Mouse (Mus musculus): ENCODE measurements around the gene Cox8b. TPM values are rescaled to one million over a fixed set of nuclear protein-coding genes. Genes with fewer than 3 reads are reported as not detected.

Cox8b gene
- total RNA-seq (2021): 1,000 to 10,000 TPM; 1,771 to 1,883 TPM

- intact Hi-C loops (cut with DNase I): no loop called here
- DNase-seq: peak; percentile 78 to 81
Measured at GRCm38 (mm10) chr7:140900220-140900619, at the start of gene Cox8b. TSS of gene Cox8b (minus strand) at chr7:140900446.

GRCm38 (mm10) chr7:140949255-140949654 is 49.0 kb upstream of the Cox8b start:
- DNase-seq: no peak
- intact Hi-C loops (cut with DNase I): loop anchor here (5.0 kb wide), 1 partner anchor 243 kb away; the partner anchor contains the start of genes Hras and Lrrc56

DNA sequence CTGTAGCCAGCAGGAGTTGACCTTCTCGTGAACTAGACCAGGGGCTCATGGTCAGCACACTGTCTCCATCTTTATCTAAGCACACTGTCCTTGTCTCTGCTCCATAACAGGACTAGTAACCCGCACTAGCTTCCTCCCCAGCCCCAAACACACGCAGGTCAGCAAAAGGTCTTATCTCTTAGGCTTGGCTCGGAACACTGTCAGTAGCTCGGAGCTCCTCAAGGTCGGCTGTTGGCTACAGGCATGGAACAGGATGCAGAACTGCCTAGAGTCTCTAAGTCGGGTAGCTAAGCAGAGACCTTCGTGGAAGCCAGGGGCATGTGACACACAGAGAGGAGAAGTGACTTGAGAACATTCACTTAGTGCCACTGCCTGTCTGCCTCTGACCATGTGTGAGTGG is 47.9 kb upstream of the Cox8b start:
- DNase-seq: peak in 1 of 2 experiments; percentile 40
- intact Hi-C loops (cut with DNase I): loop anchor here (5.0 kb wide), 1 partner anchor 244 kb away; the partner anchor contains the start of genes Hras and Lrrc56

- intact Hi-C loops (cut with DNase I): loop anchor here (5.0 kb wide), 1 partner anchor 245 kb away; the partner anchor contains the start of genes Hras and Lrrc56
Measured at GRCm38 (mm10) chr7:140946980-140947379, 46.7 kb upstream of the Cox8b start.

GRCm38 (mm10) chr7:140946311-140946710 is 46.1 kb upstream of the Cox8b start:
- peak in 1 of 2 experiments; percentile 7 for DNase-seq

More at GRCm38 (mm10) chr7:140946980-140947379, 46.7 kb upstream of the Cox8b start:
- DNase-seq: peak in 1 of 2 experiments; percentile 47

GRCm38 (mm10) chr7:140945247-140945646 is 45.0 kb upstream of the Cox8b start:
- intact Hi-C loops (cut with DNase I): loop anchor here (5.0 kb wide), 1 partner anchor 247 kb away; the partner anchor contains the start of genes Hras and Lrrc56
- no peak for DNase-seq

More at GRCm38 (mm10) chr7:140946311-140946710, 46.1 kb upstream of the Cox8b start:
- intact Hi-C loops (cut with DNase I): loop anchor here (5.0 kb wide), 1 partner anchor 246 kb away; the partner anchor contains the start of genes Hras and Lrrc56

DNA sequence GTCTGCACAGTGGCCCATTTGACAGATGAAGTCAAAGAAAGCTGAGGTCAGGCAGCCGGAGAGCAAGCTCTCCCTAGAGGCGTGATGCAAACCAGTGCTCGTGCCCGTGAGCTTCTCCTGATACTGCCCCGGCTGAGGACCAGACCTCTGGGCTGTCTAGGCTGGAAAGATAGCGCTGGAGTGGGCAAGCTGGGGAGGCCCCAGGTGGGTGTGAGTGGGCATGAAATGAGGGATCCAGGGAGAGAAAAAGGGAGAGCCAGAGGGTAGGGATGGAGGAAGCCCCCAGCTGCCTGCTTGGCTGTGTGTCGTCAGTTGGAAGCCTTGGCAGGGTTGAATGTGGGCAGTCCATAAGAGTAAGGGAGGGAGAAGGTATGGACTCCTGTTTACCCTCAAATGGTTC is 44.0 kb upstream of the Cox8b start:
- no peak for DNase-seq
- intact Hi-C loops (cut with DNase I): no loop called here

DNA sequence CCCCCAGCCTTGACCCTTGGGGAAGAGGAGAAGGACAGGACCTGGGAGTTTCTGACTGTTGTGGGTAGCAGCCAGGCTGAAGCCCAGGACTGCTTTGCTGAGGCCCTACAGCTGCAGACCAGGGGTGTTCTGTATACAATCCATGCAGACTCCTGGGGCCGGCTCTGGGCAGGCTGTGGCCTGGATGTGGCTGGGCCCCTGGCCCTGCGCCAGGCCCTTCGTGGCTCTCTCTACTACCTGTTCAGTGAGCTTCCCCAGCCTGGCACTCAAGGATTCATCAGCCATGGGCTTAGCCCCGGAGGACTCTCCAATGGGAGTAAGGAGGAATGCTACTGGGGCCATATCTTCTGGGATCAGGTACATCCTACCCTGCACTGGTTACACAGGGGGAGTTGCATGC is 43.1 kb upstream of the Cox8b start:
- DNase-seq: peak in 1 of 2 experiments; percentile 16
- intact Hi-C loops (cut with DNase I): no loop called here

GRCm38 (mm10) chr7:140942811-140943210 is 42.6 kb upstream of the Cox8b start:
- intact Hi-C loops (cut with DNase I): no loop called here

GRCm38 (mm10) chr7:140942341-140942740 is 42.1 kb upstream of the Cox8b start:
- intact Hi-C loops (cut with DNase I): no loop called here

More at GRCm38 (mm10) chr7:140942811-140943210, 42.6 kb upstream of the Cox8b start:
- DNase-seq: peak in 1 of 2 experiments; percentile 16

GRCm38 (mm10) chr7:140941222-140942051 is 41.2 kb upstream of the Cox8b start, which contains the start of gene Pgghg:
TSS of gene Pgghg (plus strand) at chr7:140941391.
- peak; percentile 90 to 91 for DNase-seq
- intact Hi-C loops (cut with DNase I): loop anchor here (1.0 to 2.0 kb wide), 3 partner anchors 14 to 68 kb away; partner anchors contain the start of genes Gm45717 and Ifitm2

More at GRCm38 (mm10) chr7:140942341-140942740, 42.1 kb upstream of the Cox8b start:
- DNase-seq: peak in 1 of 2 experiments; percentile 50

- intact Hi-C loops (cut with DNase I): loop anchor here (2.0 kb wide), 1 partner anchor 31 kb away; no protein-coding TSS in a partner anchor
- DNase-seq: peak in 1 of 2 experiments; percentile 41
Measured at GRCm38 (mm10) chr7:140939669-140940171, 39.5 kb upstream of the Cox8b start.

DNA sequence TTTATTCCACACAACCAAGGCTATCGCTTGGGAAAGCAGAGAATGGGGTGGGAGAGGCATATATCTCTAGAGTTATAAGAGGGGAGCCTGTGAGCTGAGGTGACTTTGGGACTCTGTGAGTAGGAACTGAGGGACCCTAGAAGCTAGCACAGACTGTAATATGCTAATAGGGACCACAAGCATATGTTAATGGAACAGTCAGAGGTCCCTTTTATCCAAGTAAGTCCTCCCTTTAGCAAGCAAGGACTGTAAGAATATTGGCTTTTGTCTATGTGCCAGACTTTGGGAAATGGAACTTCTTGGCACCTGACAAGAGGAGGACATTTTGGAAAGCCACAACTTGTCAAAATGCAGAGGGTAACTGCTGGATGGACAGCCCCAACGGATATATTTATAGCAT is 38.6 kb upstream of the Cox8b start:
- intact Hi-C loops (cut with DNase I): no loop called here
- no peak for DNase-seq

DNA sequence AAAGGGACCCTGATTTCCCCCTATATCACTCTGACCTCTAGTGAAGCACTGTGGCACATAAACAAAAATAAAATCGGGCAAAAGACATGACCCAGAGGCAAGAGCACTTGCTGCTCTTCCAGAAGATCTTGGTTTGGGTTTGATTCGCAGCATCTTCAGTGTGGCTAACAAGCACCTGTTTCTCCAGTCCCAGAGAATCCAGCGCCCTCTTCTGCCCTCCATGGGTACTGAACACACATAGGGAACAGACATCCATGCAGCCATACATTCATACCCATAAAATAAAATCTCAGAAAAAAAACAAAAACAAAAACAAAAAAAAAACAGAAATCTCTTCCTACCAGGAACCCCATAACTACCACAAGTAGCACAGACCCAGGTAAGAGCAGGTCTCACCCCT is 38.2 kb upstream of the Cox8b start:
- intact Hi-C loops (cut with DNase I): no loop called here
- no peak for DNase-seq

DNA sequence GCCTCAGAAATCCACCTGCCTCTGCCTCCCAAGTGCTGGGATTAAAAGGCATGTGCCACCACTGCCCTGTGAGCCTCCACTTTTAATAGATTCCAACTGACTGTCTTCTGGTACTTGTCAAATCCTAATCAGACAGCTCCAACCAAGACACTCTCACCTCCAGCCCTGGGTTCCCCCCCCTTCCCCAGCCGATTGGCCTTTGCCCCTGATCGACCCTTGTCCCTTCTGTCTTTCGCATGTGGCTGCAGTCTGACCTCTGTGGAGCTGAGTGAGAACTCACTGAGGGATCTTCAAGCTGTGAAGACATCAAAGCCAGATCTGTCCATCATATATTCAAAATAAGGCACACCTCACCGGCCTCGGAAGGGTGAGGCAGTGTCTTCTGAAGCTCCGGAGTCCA is 26.9 kb upstream of the Cox8b start:
- intact Hi-C loops (cut with DNase I): no loop called here
- DNase-seq: no peak

DNA sequence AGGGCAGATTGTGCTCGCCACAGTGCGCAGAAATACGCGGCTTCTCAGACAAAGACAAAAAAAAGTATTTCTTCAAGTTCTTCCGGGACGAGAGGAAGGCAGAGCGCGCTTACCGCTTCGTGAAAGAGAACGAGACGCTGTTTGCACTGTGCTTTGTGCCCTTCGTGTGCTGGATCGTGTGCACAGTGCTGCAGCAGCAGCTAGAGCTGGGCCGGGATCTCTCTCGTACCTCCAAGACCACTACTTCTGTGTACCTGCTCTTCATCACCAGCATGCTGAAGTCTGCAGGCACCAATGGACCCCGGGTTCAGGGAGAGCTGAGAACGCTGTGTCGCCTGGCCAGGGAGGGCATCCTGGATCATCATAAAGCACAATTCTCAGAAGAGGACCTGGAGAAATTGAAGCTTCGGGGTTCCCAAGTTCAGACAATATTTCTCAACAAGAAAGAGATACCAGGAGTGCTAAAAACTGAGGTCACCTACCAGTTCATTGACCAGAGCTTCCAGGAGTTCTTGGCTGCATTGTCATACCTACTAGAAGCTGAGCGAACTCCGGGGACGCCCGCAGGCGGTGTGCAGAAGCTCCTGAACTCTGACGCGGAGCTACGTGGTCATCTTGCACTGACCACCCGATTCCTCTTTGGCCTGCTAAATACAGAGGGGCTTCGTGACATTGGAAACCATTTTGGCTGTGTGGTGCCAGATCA is 23.0 kb upstream of the Cox8b start:
- intact Hi-C loops (cut with DNase I): no loop called here
- DNase-seq: no peak

- intact Hi-C loops (cut with DNase I): no loop called here
- DNase-seq: peak; percentile 41 to 45
Measured at GRCm38 (mm10) chr7:140922398-140923069, 22.3 kb upstream of the Cox8b start.

DNA sequence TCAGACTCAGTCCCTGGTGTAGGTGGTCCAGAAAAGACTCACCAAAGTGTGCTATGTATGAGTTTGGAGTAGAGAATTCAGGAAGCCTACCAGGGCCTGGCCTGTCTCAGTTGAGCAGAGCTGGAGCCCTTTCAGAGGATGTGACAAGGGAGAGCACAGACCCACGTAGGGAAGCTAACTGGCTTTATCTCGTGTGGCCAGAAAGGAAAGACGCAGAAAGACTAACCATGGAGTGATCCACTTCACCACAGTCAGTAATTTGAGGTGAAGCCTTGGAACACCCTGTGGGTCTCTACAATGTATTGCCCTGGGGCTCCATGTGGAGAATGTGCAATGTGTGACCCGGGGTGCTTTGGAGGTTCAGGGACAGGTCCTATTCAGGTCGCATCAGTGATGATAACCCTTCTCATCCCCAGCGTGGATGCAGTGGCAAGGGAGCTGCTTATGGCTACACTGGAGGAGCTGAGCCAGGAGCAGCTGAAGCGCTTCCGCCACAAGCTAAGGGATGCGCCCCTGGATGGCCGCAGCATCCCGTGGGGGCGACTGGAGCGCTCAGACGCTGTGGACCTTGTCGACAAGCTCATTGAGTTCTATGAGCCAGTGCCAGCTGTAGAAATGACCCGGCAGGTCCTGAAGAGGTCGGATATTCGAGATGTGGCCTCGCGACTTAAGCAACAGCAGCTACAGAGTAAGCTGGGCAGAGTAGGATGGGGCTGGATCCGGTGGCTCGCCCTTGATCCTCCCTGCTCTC is 21.2 kb upstream of the Cox8b start:
- intact Hi-C loops (cut with DNase I): no loop called here
- no peak for DNase-seq

- DNase-seq: no peak
- intact Hi-C loops (cut with DNase I): no loop called here
Measured at GRCm38 (mm10) chr7:140920418-140921029, 20.3 kb upstream of the Cox8b start, which contains the start of gene Nlrp6. TSS of gene Nlrp6 (plus strand) at chr7:140920902.
